15 mouse cellular contexts compared by ENCODE assay signal in genomic region chr10:37190092-37190491, GRCm38 (mm10). TPM values are rescaled to one million over a fixed set of nuclear protein-coding genes. Genes with fewer than 3 reads are reported as not detected.
DNase-seq lines count a peak whose midpoint lies in the region; ATAC-seq lines count a peak whose summit lies in the region.
"Had no signal": no experiment of that assay in that cellular context is flagged by ENCODE, and none has a peak within 500 bp of the region (broad histone marks: within the 10 kb centered on the region; RNA-seq: fewer than 3 reads in every experiment).

No protein-coding gene starts in this region.

- peak overlapping the region; percentile 10; the same call in 1 of the 2 replicates for H3K27ac ChIP-seq in heart, embryonic 16.5 days (ENCODE audit: low read length)
- H3K27ac ChIP-seq in forebrain, embryonic 13.5 days, result no peak overlapping the region
- H3K27ac ChIP-seq: hindbrain, embryonic 14.5 days had no signal

- intact Hi-C loops in heart, postnatal 36 days (cut with DNase I), result no loop called here

- H3K36me3 ChIP-seq in heart, embryonic 16.5 days (ENCODE audit: control insufficient read depth, insufficient read depth), result no peaks in the 10 kb centered on the region
- no peaks in the 10 kb centered on the region for H3K36me3 ChIP-seq in splenic B cell, adult 2 months (ENCODE audit: control insufficient read depth, insufficient read depth, low read length, poor library complexity, severe bottlenecking)
- H3K36me3 ChIP-seq in forebrain, embryonic 13.5 days (ENCODE audit: poor library complexity, severe bottlenecking), result no peaks in the 10 kb centered on the region

- H3K9me3 ChIP-seq in heart, embryonic 16.5 days (replicated peaks; ENCODE audit: control insufficient read depth, low read length), result no peaks in the 10 kb centered on the region
- no peaks in the 10 kb centered on the region for H3K9me3 ChIP-seq in forebrain, embryonic 13.5 days (replicated peaks)
- H3K9me3 ChIP-seq: megakaryocyte, embryonic 14.5 days had no signal

- no peak for DNase-seq in heart, postnatal 36 days
- DNase-seq in spleen, adult 18-20 months, result peak; percentile 11 to 19
- no peak for DNase-seq in spleen, postnatal 14 days (ENCODE audit: low spot score in 2 of 2)
- peak; percentile 79 for DNase-seq in splenic B cell, adult 2 months (ENCODE audit: low read depth, low spot score)
- DNase-seq in urinary bladder, postnatal 36 days (ENCODE audit: low spot score in 2 of 2), result no peak
- DNase-seq: adrenal gland, adult 2 months; cerebellum, adult 11-12 months; forebrain, postnatal 0 days; kidney, adult 18-20 months; right cerebral cortex, postnatal 4 days had no signal

- H3K4me3 ChIP-seq in heart, embryonic 16.5 days (ENCODE audit: low read length), result no peak overlapping the region
- H3K4me3 ChIP-seq in forebrain, embryonic 13.5 days, result no peak overlapping the region
- H3K4me3 ChIP-seq: megakaryocyte, embryonic 14.5 days had no signal

- no peaks in the 10 kb centered on the region for H3K27me3 ChIP-seq in heart, embryonic 16.5 days (ENCODE audit: control insufficient read depth, insufficient read depth, low read length)
- H3K27me3 ChIP-seq in splenic B cell, adult 2 months (ENCODE audit: control insufficient read depth, insufficient read depth, low read length, poor library complexity, severe bottlenecking), result no peaks in the 10 kb centered on the region
- no peaks in the 10 kb centered on the region for H3K27me3 ChIP-seq in forebrain, embryonic 13.5 days
- H3K27me3 ChIP-seq: megakaryocyte, embryonic 14.5 days had no signal

- peaks cover 4% of the 10 kb centered on the region; the same call in 1 of the 2 replicates for H3K4me1 ChIP-seq in heart, embryonic 16.5 days (ENCODE audit: control insufficient read depth, insufficient read depth, low read length)
- no peaks in the 10 kb centered on the region for H3K4me1 ChIP-seq in forebrain, embryonic 13.5 days

- WGBS in heart, embryonic 16.5 days, result 63% methylated on average over 6 of the region's 6 CpGs
- 82% methylated on average over 6 of the region's 6 CpGs for WGBS in forebrain, embryonic 13.5 days

- ATAC-seq in heart, embryonic 16.5 days (replicated peaks; ENCODE audit: extremely low read depth, insufficient read depth, low FRiP score), result no peak; the same call in 1 of the 2 replicates
- ATAC-seq in common myeloid progenitor, adult 5-6 weeks (replicated peaks; ENCODE audit: low read depth, poor library complexity, severe bottlenecking), result peak; percentile 75
- no peak for ATAC-seq in forebrain, embryonic 13.5 days
- ATAC-seq: forebrain, postnatal 0 days had no signal

- no peak overlapping the region for H3K4me2 ChIP-seq in heart, embryonic 16.5 days (ENCODE audit: low read depth, low read length)
- H3K4me2 ChIP-seq in forebrain, embryonic 13.5 days, result no peak overlapping the region
- H3K4me2 ChIP-seq: hindbrain, embryonic 14.5 days had no signal

- no peak overlapping the region for H3K9ac ChIP-seq in heart, embryonic 16.5 days (ENCODE audit: low read length)
- H3K9ac ChIP-seq in forebrain, embryonic 13.5 days, result no peak overlapping the region
- H3K9ac ChIP-seq: forebrain, postnatal 0 days; hindbrain, embryonic 14.5 days had no signal

RNA-seq across cellular contexts. Expression of gene Marcks, which starts 51.4 kb away (rescaled TPM):
- 37.6 and 42.2 TPM in 2 replicates for polyA plus RNA-seq in heart, embryonic 16.5 days (2015; fragmentation: Nextera tagmentation; extraction: Ambion mirVana)
- 10 to 100 TPM; 39.9 to 48.3 TPM for total RNA-seq in heart, postnatal 36 days (2021)
- total RNA-seq in common myeloid progenitor, adult 5-6 weeks (2017), result 10.3 and 17.0 TPM in 2 replicates
- polyA plus RNA-seq in forebrain, embryonic 13.5 days (2015; fragmentation: Nextera tagmentation; extraction: Ambion mirVana), result 282 and 289 TPM in 2 replicates

Comparison
In these comparisons a context has a peak if more than half of its experiments do, and no peak if none do; other contexts are left out.
1. DNase-seq: peak in spleen, adult 18-20 months (2 of 2) and splenic B cell, adult 2 months (single experiment); none in heart, postnatal 36 days (0 of 2), spleen, postnatal 14 days (0 of 2) and urinary bladder, postnatal 36 days (0 of 2).